Mouse (Mus musculus) erythroblast, embryonic 14.5 days (primary cell): ENCODE results near the gene 1700001C02Rik. TPM values are rescaled to one million over a fixed set of nuclear protein-coding genes. Genes with fewer than 3 reads are reported as not detected.

Source experiments
- H3K27me3 ChIP-seq: 2 replicates; pipeline ENCODE4 v1.6.1; 2012; ENCODE audit warnings: inconsistent platforms; ENCODE audit not compliant: control insufficient read depth
- H3K36me3 ChIP-seq: 2 replicates; pipeline ENCODE4 v1.6.1; 2012; ENCODE audit warnings: mild to moderate bottlenecking, inconsistent platforms; ENCODE audit not compliant: control insufficient read depth
- H3K4me1 ChIP-seq: 2 replicates; pipeline ENCODE4 v1.6.1; 2012; ENCODE audit warnings: inconsistent platforms; ENCODE audit not compliant: control insufficient read depth
- H3K4me3 ChIP-seq: replicated peaks from 2 replicates; pipeline ENCODE3; 2012; ENCODE audit warnings: moderate library complexity, mild to moderate bottlenecking, inconsistent platforms
- H3K9me3 ChIP-seq: 2 replicates; pipeline ENCODE4 v1.6.1; 2012; ENCODE audit warnings: low read length, inconsistent platforms, mixed read lengths; ENCODE audit not compliant: control insufficient read depth
- GATA1 ChIP-seq: IDR thresholded peaks from 2 replicates; pipeline ENCODE4 v1.6.1; 2012; ENCODE audit warnings: low read length, inconsistent platforms, mixed read lengths
- TAL1 ChIP-seq: IDR thresholded peaks from 3 replicates; pipeline ENCODE4 v1.6.1; 2012; ENCODE audit warnings: low read length, inconsistent platforms, mixed read lengths
- polyA plus RNA-seq: library from polyadenylated mRNA; stranded (reverse); fragments of >175 nt; gene quantifications from 2 replicates; pipeline ENCODE4 v1.2.3, GENCODE M21; 2012

1700001C02Rik gene
- polyA plus RNA-seq, 1 experiment: not detected

DNA sequence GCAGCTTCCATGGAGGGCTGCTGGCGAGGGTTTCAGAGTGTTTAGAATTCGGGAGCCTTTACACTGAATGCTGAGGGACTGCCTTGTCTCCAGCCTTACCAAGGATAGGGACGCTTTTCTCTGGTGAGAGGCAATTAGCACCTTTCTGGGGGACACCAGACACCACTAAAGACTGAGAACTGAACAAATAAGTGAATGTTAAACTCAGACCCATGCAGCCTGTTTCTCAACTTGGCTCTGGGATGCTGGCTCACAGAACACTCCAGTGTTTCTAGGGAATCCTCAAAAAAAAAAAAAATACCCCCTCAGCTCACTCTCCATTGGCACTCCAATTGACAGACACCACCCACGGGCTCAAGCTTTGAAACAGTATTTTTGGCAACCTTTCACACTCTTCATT is 63.1 kb downstream of the 1700001C02Rik start:
- Histone ChIP-seq H3K36me3 (no peaks in the 10 kb centered on the region), H3K4me1 (no peaks in the 10 kb centered on the region), H3K27me3 (peaks cover 12% of the 10 kb centered on the region), H3K4me3 (no peak overlapping the region), H3K9me3 (no peaks in the 10 kb centered on the region)
- no peak for TF ChIP-seq TAL1
- no peak for TF ChIP-seq GATA1

Other genes starting within 250 kb of the 1700001C02Rik start
- gene Selenoi, start 233.5 kb upstream of the 1700001C02Rik start, polyA plus RNA-seq: 0.07 and 0.12 TPM in 2 replicates
- not detected in 2 replicates for gene Drc1, start 184.7 kb upstream of the 1700001C02Rik start, polyA plus RNA-seq
- gene Otof, start 4.1 kb upstream of the 1700001C02Rik start, polyA plus RNA-seq: not detected in 2 replicates
- not detected in 2 replicates for gene Cib4, start 79.8 kb downstream of the 1700001C02Rik start, polyA plus RNA-seq
- gene Kcnk3, start 122.1 kb downstream of the 1700001C02Rik start, polyA plus RNA-seq: 0.03 TPM in 1 of 2 replicates, not detected in the other
- 0.45 and 0.55 TPM in 2 replicates for gene Slc35f6, start 181.9 kb downstream of the 1700001C02Rik start, polyA plus RNA-seq
- 68.1 and 83.8 TPM in 2 replicates for gene Cenpa, start 200.7 kb downstream of the 1700001C02Rik start, polyA plus RNA-seq
- 0.01 TPM in 1 of 2 replicates, not detected in the other for gene Dpysl5, start 245.5 kb downstream of the 1700001C02Rik start, polyA plus RNA-seq